Mouse (Mus musculus) neural tube, embryonic 13.5 days (tissue): ENCODE data around the gene Zfp839. TPM values are rescaled to one million over a fixed set of nuclear protein-coding genes. Genes with fewer than 3 reads are reported as not detected.

Source experiments
- ATAC-seq: fragments of 200-750 bp; cut with Nextera tagmentation; 2 replicates; pipeline ENCODE4 v1.8.0; 2017; ENCODE audit warnings: low read depth, mild to moderate bottlenecking, moderate TSS enrichment, moderate library complexity
- H3K27ac ChIP-seq: fragments of 300-500 bp; sonication (generic); replicated peaks from 2 replicates; pipeline ENCODE4 v1.5.1; 2015; ENCODE audit warnings: moderate library complexity, mild to moderate bottlenecking, inconsistent platforms
- H3K27me3 ChIP-seq: fragments of 300-500 bp; sonication (generic); 2 replicates; pipeline ENCODE4 v1.6.1; 2015; ENCODE audit warnings: mild to moderate bottlenecking, inconsistent platforms
- H3K36me3 ChIP-seq: fragments of 300-500 bp; sonication (generic); 2 replicates; pipeline ENCODE4 v1.6.1; 2015; ENCODE audit warnings: mild to moderate bottlenecking, inconsistent platforms
- H3K4me1 ChIP-seq: fragments of 300-500 bp; sonication (generic); replicated peaks from 2 replicates; pipeline ENCODE4 v1.6.1; 2015; ENCODE audit warnings: inconsistent platforms
- H3K4me2 ChIP-seq: fragments of 300-500 bp; sonication (generic); 2 replicates; pipeline ENCODE4 v1.6.1; 2015; ENCODE audit warnings: inconsistent platforms, mild to moderate bottlenecking, moderate library complexity
- H3K4me3 ChIP-seq: fragments of 300-500 bp; sonication (generic); 2 replicates; pipeline ENCODE4 v1.5.1; 2015; ENCODE audit warnings: mild to moderate bottlenecking, inconsistent platforms
- H3K9ac ChIP-seq: fragments of 300-500 bp; sonication (generic); 2 replicates; pipeline ENCODE4 v1.6.1; 2015; ENCODE audit warnings: moderate library complexity, mild to moderate bottlenecking, inconsistent platforms
- H3K9me3 ChIP-seq: fragments of 300-500 bp; sonication (generic); 2 replicates; pipeline ENCODE4 v1.6.1; 2016; ENCODE audit warnings: inconsistent platforms
- WGBS: fragments of 180-500 bp; shearing (Covaris S2); methylation state at CpG from one replicate; pipeline ENCODE4 v1.1.7; 2015; 5-methylcytosine and 5-hydroxymethylcytosine counted together
- polyA plus RNA-seq: library from polyadenylated mRNA; unstranded; fragments of >200 nt; fragmentation: Nextera tagmentation; extraction: Ambion mirVana; gene quantifications from 2 replicates; pipeline ENCODE4 v1.2.1, GENCODE M21; 2015

Gene Zfp839
- polyA plus RNA-seq, 1 experiment from 2014 or later, result 3.9 TPM

- Histone ChIP-seq H3K4me1 (peaks cover 22% of the 10 kb centered on the region), H3K9ac (peak within 1 kb of the TSS; percentile 92), H3K27ac (peak within 1 kb of the TSS; percentile 95), H3K4me3 (peak within 1 kb of the TSS; percentile 85), H3K4me2 (peak within 1 kb of the TSS; percentile 98), H3K36me3 (no peaks in the 10 kb centered on the region), H3K27me3 (no peaks in the 10 kb centered on the region), H3K9me3 (no peaks in the 10 kb centered on the region)
- peak; percentile 99 for ATAC-seq
- WGBS, result under 1% methylated on average over 73 of the region's 74 CpGs
Measured at GRCm38 (mm10) chr12:110889036-110890020, 39.3 kb downstream of the Zfp839 start, which contains the start of the genes Cinp and Tecpr2. Gene Cinp (minus strand): TSS chr12:110889145. Gene Tecpr2 (plus strand): TSS chr12:110889264.

GRCm38 (mm10) chr12:110891887-110892286 lies 41.8 kb downstream of the Zfp839 start:
- no peak overlapping the region for H3K9ac ChIP-seq
- ATAC-seq, result no peak

GRCm38 (mm10) chr12:110902106-110902505 lies 52.1 kb downstream of the Zfp839 start:
- Histone ChIP-seq H3K27me3 (no peaks in the 10 kb centered on the region), H3K27ac (no peak overlapping the region), H3K9ac (no peak overlapping the region), H3K4me3 (no peak overlapping the region), H3K4me2 (no peak overlapping the region), H3K9me3 (no peaks in the 10 kb centered on the region), H3K36me3 (no peaks in the 10 kb centered on the region), H3K4me1 (no peaks in the 10 kb centered on the region)
- WGBS, result 78% methylated on average over 4 of the region's 4 CpGs
- no peak for ATAC-seq

More at GRCm38 (mm10) chr12:110891887-110892286, 41.8 kb downstream of the Zfp839 start:
- WGBS, result 96% methylated on average over 1 of the region's 1 CpGs
- Histone ChIP-seq H3K9me3 (no peaks in the 10 kb centered on the region), H3K36me3 (peaks cover 4% of the 10 kb centered on the region; the same call in 1 of the 2 replicates), H3K27ac (no peak overlapping the region), H3K4me3 (no peak overlapping the region), H3K27me3 (no peaks in the 10 kb centered on the region), H3K4me2 (no peak overlapping the region), H3K4me1 (peaks cover 22% of the 10 kb centered on the region)

GRCm38 (mm10) chr12:110903536-110903935 lies 53.5 kb downstream of the Zfp839 start:
- H3K27ac ChIP-seq, result no peak overlapping the region
- H3K4me1 ChIP-seq, result no peaks in the 10 kb centered on the region
- no peak overlapping the region for H3K4me2 ChIP-seq
- no peaks in the 10 kb centered on the region for H3K27me3 ChIP-seq
- ATAC-seq, result no peak
- 97% methylated on average over 2 of the region's 2 CpGs for WGBS
- H3K4me3 ChIP-seq, result no peak overlapping the region
- H3K9me3 ChIP-seq, result no peaks in the 10 kb centered on the region
- no peak overlapping the region for H3K9ac ChIP-seq
- no peaks in the 10 kb centered on the region for H3K36me3 ChIP-seq

- no peaks in the 10 kb centered on the region for H3K27me3 ChIP-seq
- WGBS, result 76% methylated on average over 3 of the region's 3 CpGs
- ATAC-seq, result no peak
Measured at GRCm38 (mm10) chr12:110907845-110908244, 57.8 kb downstream of the Zfp839 start.

GRCm38 (mm10) chr12:110909962-110910361 lies 59.9 kb downstream of the Zfp839 start:
- no peak overlapping the region for H3K9ac ChIP-seq
- H3K36me3 ChIP-seq, result peaks cover 4% of the 10 kb centered on the region
- no peak overlapping the region for H3K4me2 ChIP-seq
- no peaks in the 10 kb centered on the region for H3K27me3 ChIP-seq
- H3K4me1 ChIP-seq, result no peaks in the 10 kb centered on the region
- H3K27ac ChIP-seq, result no peak overlapping the region
- 96% methylated on average over 2 of the region's 2 CpGs for WGBS
- H3K4me3 ChIP-seq, result no peak overlapping the region
- no peak for ATAC-seq
- no peaks in the 10 kb centered on the region for H3K9me3 ChIP-seq

More at GRCm38 (mm10) chr12:110907845-110908244, 57.8 kb downstream of the Zfp839 start:
- Histone ChIP-seq H3K9me3 (no peaks in the 10 kb centered on the region), H3K4me3 (no peak overlapping the region), H3K9ac (no peak overlapping the region), H3K36me3 (no peaks in the 10 kb centered on the region), H3K4me2 (no peak overlapping the region), H3K4me1 (no peaks in the 10 kb centered on the region), H3K27ac (no peak overlapping the region)

- WGBS, result 91% methylated on average over 9 of the region's 9 CpGs
- Histone ChIP-seq H3K36me3 (peaks cover 40% of the 10 kb centered on the region), H3K9ac (no peak overlapping the region), H3K4me2 (no peak overlapping the region), H3K27me3 (no peaks in the 10 kb centered on the region), H3K9me3 (no peaks in the 10 kb centered on the region), H3K27ac (no peak overlapping the region), H3K4me3 (no peak overlapping the region), H3K4me1 (no peaks in the 10 kb centered on the region)
- ATAC-seq, result no peak
Measured at GRCm38 (mm10) chr12:110915761-110916160, 65.7 kb downstream of the Zfp839 start.

Other genes starting within 250 kb of the Zfp839 start
- gene Dync1h1, start 248.8 kb upstream of the Zfp839 start, polyA plus RNA-seq, result 73.6 and 76.8 TPM in 2 replicates
- gene 1700001K19Rik, start 167.6 kb upstream of the Zfp839 start, polyA plus RNA-seq, result 0.28 TPM in 1 of 2 replicates, not detected in the other
- 1,439 and 1,490 TPM in 2 replicates for gene Hsp90aa1, start 147.5 kb upstream of the Zfp839 start, polyA plus RNA-seq
- gene Wdr20, start 112.3 kb upstream of the Zfp839 start, polyA plus RNA-seq, result 27.1 and 28.0 TPM in 2 replicates
- 10.8 and 11.7 TPM in 2 replicates for gene Mok, start 9.3 kb upstream of the Zfp839 start, polyA plus RNA-seq
- gene Cinp, start 38.9 kb downstream of the Zfp839 start, polyA plus RNA-seq, result 66.0 and 66.9 TPM in 2 replicates
- gene Tecpr2, start 39.0 kb downstream of the Zfp839 start, polyA plus RNA-seq, result 6.1 and 6.3 TPM in 2 replicates
- 7.2 and 7.8 TPM in 2 replicates for gene Ankrd9, start 128.8 kb downstream of the Zfp839 start, polyA plus RNA-seq
- 5.8 and 6.8 TPM in 2 replicates for gene Rcor1, start 189.1 kb downstream of the Zfp839 start, polyA plus RNA-seq